Mouse (Mus musculus): ENCODE measurements around the gene Fuom. TPM values are rescaled to one million over a fixed set of nuclear protein-coding genes. Genes with fewer than 3 reads are reported as not detected.
A peak's percentile ranks its signal among the peaks of the same experiment; 100 is the strongest.

The Fuom gene
- polyA plus RNA-seq, 1 experiment from 2014 or later, result 12.7 TPM

GRCm38 (mm10) chr7:140057413-140058407, 44.5 kb downstream of the Fuom start:
- 4% methylated on average over 53 of the region's 53 CpGs for WGBS
- no peaks in the 10 kb centered on the region for H3K36me3 ChIP-seq (ENCODE audit: control insufficient read depth, insufficient read depth, low read length)

DNA sequence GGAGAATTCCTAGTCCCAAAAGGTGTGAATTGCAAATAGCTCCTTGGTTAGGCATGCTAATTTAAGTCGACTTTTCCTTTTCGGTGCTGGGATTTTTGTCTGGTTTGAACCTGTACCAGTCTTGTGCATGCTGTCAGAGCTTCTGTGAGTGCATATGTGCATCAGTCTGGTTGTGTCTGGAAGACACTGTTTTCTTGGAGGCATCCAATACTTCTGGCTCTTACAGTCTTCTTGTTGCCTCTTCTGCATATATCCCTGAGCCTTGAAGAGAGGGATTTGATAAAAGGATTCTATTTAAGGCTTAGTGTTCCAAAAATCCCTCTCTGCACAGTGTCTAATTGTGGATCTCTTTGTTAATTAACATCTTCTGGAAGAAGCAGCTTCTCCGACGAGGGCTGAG, 48.1 kb downstream of the Fuom start:
- WGBS, result 65% methylated on average over 4 of the region's 4 CpGs
- no peak overlapping the region for H3K4me3 ChIP-seq (ENCODE audit: low read depth, low read length)
- ATAC-seq (replicated peaks; ENCODE audit: low FRiP score), result no peak

More at GRCm38 (mm10) chr7:140057413-140058407, 44.5 kb downstream of the Fuom start:
- peak overlapping the region; percentile 46 for H3K4me3 ChIP-seq (ENCODE audit: low read depth, low read length)
- peak; percentile 59 for DNase-seq (ENCODE audit: low spot score)
- no peak for ATAC-seq (replicated peaks; ENCODE audit: low FRiP score)
- H3K9me3 ChIP-seq (ENCODE audit: control insufficient read depth, low read length), result no peaks in the 10 kb centered on the region
- H3K4me2 ChIP-seq, result peak overlapping the region; percentile 58
- H3K27ac ChIP-seq (ENCODE audit: low read depth, low read length), result no peak overlapping the region
- no peaks in the 10 kb centered on the region; the same call in 1 of the 2 replicates for H3K4me1 ChIP-seq (replicated peaks; ENCODE audit: control insufficient read depth, insufficient read depth, low read length)
- H3K9ac ChIP-seq (ENCODE audit: low read depth, low read length), result no peak overlapping the region
- H3K27me3 ChIP-seq (replicated peaks; ENCODE audit: control insufficient read depth, insufficient read depth, low read length), result peaks cover 84% of the 10 kb centered on the region

GRCm38 (mm10) chr7:140049115-140049689, 53.0 kb downstream of the Fuom start:
- ATAC-seq (replicated peaks; ENCODE audit: low FRiP score) (peak; percentile 33; the same call in 1 of the 2 replicates), DNase-seq (ENCODE audit: low spot score) (peak; percentile 41)
- Histone ChIP-seq H3K27me3 (replicated peaks; ENCODE audit: control insufficient read depth, insufficient read depth, low read length) (peaks cover 86% of the 10 kb centered on the region), H3K4me2 (peak overlapping the region; percentile 66), H3K9ac (ENCODE audit: low read depth, low read length) (no peak overlapping the region), H3K9me3 (ENCODE audit: control insufficient read depth, low read length) (no peaks in the 10 kb centered on the region), H3K4me3 (ENCODE audit: low read depth, low read length) (peak overlapping the region; percentile 43), H3K36me3 (ENCODE audit: control insufficient read depth, insufficient read depth, low read length) (no peaks in the 10 kb centered on the region), H3K4me1 (replicated peaks; ENCODE audit: control insufficient read depth, insufficient read depth, low read length) (peaks cover 4% of the 10 kb centered on the region; the same call in 1 of the 2 replicates), H3K27ac (ENCODE audit: low read depth, low read length) (no peak overlapping the region)
- WGBS, result 2% methylated on average over 34 of the region's 34 CpGs

More for the DNA sequence above, 48.1 kb downstream of the Fuom start:
- H3K4me1 ChIP-seq (replicated peaks; ENCODE audit: control insufficient read depth, insufficient read depth, low read length), result 0 out of 2 replicates have a peak, but pooled peaks cover 1% of the 10 kb centered on the region
- no peaks in the 10 kb centered on the region for H3K9me3 ChIP-seq (ENCODE audit: control insufficient read depth, low read length)
- DNase-seq (ENCODE audit: low spot score), result no peak
- H3K4me2 ChIP-seq, result no peak overlapping the region
- H3K9ac ChIP-seq (ENCODE audit: low read depth, low read length), result no peak overlapping the region
- H3K27ac ChIP-seq (ENCODE audit: low read depth, low read length), result no peak overlapping the region
- peaks cover 82% of the 10 kb centered on the region for H3K27me3 ChIP-seq (replicated peaks; ENCODE audit: control insufficient read depth, insufficient read depth, low read length)
- H3K36me3 ChIP-seq (ENCODE audit: control insufficient read depth, insufficient read depth, low read length), result no peaks in the 10 kb centered on the region

- 0 out of 2 replicates have a peak, but pooled peaks have one; percentile 29 for ATAC-seq (replicated peaks; ENCODE audit: low FRiP score)
- H3K27me3 ChIP-seq (replicated peaks; ENCODE audit: control insufficient read depth, insufficient read depth, low read length), result peaks cover 86% of the 10 kb centered on the region
- H3K36me3 ChIP-seq (ENCODE audit: control insufficient read depth, insufficient read depth, low read length), result no peaks in the 10 kb centered on the region
- peak within 1 kb of the TSS; percentile 43 for H3K4me3 ChIP-seq (ENCODE audit: low read depth, low read length)
- no peak for DNase-seq (ENCODE audit: low spot score)
- no peaks in the 10 kb centered on the region for H3K9me3 ChIP-seq (ENCODE audit: control insufficient read depth, low read length)
- peak within 1 kb of the TSS; percentile 66 for H3K4me2 ChIP-seq
- peaks cover 4% of the 10 kb centered on the region; the same call in 1 of the 2 replicates for H3K4me1 ChIP-seq (replicated peaks; ENCODE audit: control insufficient read depth, insufficient read depth, low read length)
- 3% methylated on average over 56 of the region's 56 CpGs for WGBS
- H3K27ac ChIP-seq (ENCODE audit: low read depth, low read length), result no peak within 1 kb of the TSS
- no peak within 1 kb of the TSS for H3K9ac ChIP-seq (ENCODE audit: low read depth, low read length)
These were observed 53.7 kb downstream of the Fuom start, which contains the start of gene Msx3 for GRCm38 (mm10) chr7:140048361-140049114. Msx3 (minus strand) TSS chr7:140049089.

DNA sequence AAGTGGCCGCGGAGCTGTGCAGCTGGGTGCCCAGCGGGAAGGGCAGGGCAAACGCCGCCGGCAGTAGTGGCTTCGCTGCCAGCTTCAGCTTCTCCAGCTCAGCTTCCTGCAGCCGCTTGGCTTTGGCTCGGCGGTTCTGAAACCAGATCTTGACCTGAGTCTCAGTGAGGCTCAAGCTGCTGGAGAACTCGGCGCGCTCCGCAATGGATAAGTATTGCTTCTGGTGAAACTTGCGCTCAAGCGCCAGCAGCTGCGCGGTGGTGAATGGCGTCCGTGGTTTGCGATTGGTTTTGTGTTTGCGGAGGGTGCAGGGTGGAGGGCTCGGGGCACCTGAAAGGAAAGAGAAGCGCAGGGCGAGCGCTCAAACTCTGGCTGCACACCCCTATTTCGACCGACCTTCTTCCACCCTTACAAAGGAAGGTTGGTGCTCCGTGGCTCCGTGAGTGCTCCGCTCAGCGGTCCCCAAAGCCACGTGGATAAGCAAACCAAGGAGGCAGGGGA, 54.4 kb downstream of the Fuom start:
- DNase-seq (ENCODE audit: low spot score), result peak; percentile 45
- Histone ChIP-seq H3K36me3 (ENCODE audit: control insufficient read depth, insufficient read depth, low read length) (no peaks in the 10 kb centered on the region), H3K27me3 (replicated peaks; ENCODE audit: control insufficient read depth, insufficient read depth, low read length) (peaks cover 79% of the 10 kb centered on the region), H3K9me3 (ENCODE audit: control insufficient read depth, low read length) (no peaks in the 10 kb centered on the region), H3K9ac (ENCODE audit: low read depth, low read length) (no peak overlapping the region), H3K4me1 (replicated peaks; ENCODE audit: control insufficient read depth, insufficient read depth, low read length) (peaks cover 4% of the 10 kb centered on the region; the same call in 1 of the 2 replicates), H3K4me2 (peak overlapping the region; percentile 66), H3K27ac (ENCODE audit: low read depth, low read length) (no peak overlapping the region), H3K4me3 (ENCODE audit: low read depth, low read length) (peak overlapping the region; percentile 23)
- WGBS, result 2% methylated on average over 33 of the region's 33 CpGs
- ATAC-seq (replicated peaks; ENCODE audit: low FRiP score), result no peak

Other genes with a start within 250 kb of the Fuom start
- not detected in 2 replicates for gene Kndc1, start 207.7 kb downstream of the Fuom start, polyA plus RNA-seq (2014; fragmentation: Nextera tagmentation; extraction: Ambion mirVana)
- not detected in 2 replicates for gene Utf1, start 158.7 kb downstream of the Fuom start, polyA plus RNA-seq (2014; fragmentation: Nextera tagmentation; extraction: Ambion mirVana)
- not detected in 2 replicates for gene 6430531B16Rik, start 123.7 kb downstream of the Fuom start, polyA plus RNA-seq (2014; fragmentation: Nextera tagmentation; extraction: Ambion mirVana)
- 1.1 and 1.4 TPM in 2 replicates for gene Adam8, start 109.9 kb downstream of the Fuom start, polyA plus RNA-seq (2014; fragmentation: Nextera tagmentation; extraction: Ambion mirVana)
- gene Zfp511, start 66.0 kb downstream of the Fuom start, polyA plus RNA-seq (2014; fragmentation: Nextera tagmentation; extraction: Ambion mirVana), result 41.4 and 44.6 TPM in 2 replicates
- 45.1 and 52.6 TPM in 2 replicates for gene Tubgcp2, start 65.8 kb downstream of the Fuom start, polyA plus RNA-seq (2014; fragmentation: Nextera tagmentation; extraction: Ambion mirVana)
- gene Msx3, start 53.4 kb downstream of the Fuom start, polyA plus RNA-seq (2014; fragmentation: Nextera tagmentation; extraction: Ambion mirVana), result 0.11 TPM in 1 of 2 replicates, not detected in the other
- 0.19 and 0.52 TPM in 2 replicates for gene Caly, start 19.9 kb downstream of the Fuom start, polyA plus RNA-seq (2014; fragmentation: Nextera tagmentation; extraction: Ambion mirVana)
- gene Prap1, start 9.0 kb downstream of the Fuom start, polyA plus RNA-seq (2014; fragmentation: Nextera tagmentation; extraction: Ambion mirVana), result not detected in 2 replicates
- 18.2 and 20.7 TPM in 2 replicates for gene Paox, start 13.4 kb upstream of the Fuom start, polyA plus RNA-seq (2014; fragmentation: Nextera tagmentation; extraction: Ambion mirVana)
- 119 and 129 TPM in 2 replicates for gene Echs1, start 14.0 kb upstream of the Fuom start, polyA plus RNA-seq (2014; fragmentation: Nextera tagmentation; extraction: Ambion mirVana)
- 41.6 and 46.8 TPM in 2 replicates for gene Mtg1, start 35.1 kb upstream of the Fuom start, polyA plus RNA-seq (2014; fragmentation: Nextera tagmentation; extraction: Ambion mirVana)
- not detected in 2 replicates for gene Sprn, start 52.4 kb upstream of the Fuom start, polyA plus RNA-seq (2014; fragmentation: Nextera tagmentation; extraction: Ambion mirVana)
- gene Olfr522, start 62.3 kb upstream of the Fuom start, polyA plus RNA-seq (2014; fragmentation: Nextera tagmentation; extraction: Ambion mirVana), result not detected in 2 replicates
- not detected in 2 replicates for gene Olfr523, start 70.8 kb upstream of the Fuom start, polyA plus RNA-seq (2014; fragmentation: Nextera tagmentation; extraction: Ambion mirVana)
- not detected in 2 replicates for gene Olfr524, start 103.5 kb upstream of the Fuom start, polyA plus RNA-seq (2014; fragmentation: Nextera tagmentation; extraction: Ambion mirVana)
- 0.09 TPM in 1 of 2 replicates, not detected in the other for gene Cd163l1, start 115.8 kb upstream of the Fuom start, polyA plus RNA-seq (2014; fragmentation: Nextera tagmentation; extraction: Ambion mirVana)
- gene 5830411N06Rik, start 144.8 kb upstream of the Fuom start, polyA plus RNA-seq (2014; fragmentation: Nextera tagmentation; extraction: Ambion mirVana), result not detected in 2 replicates
- gene Olfr525, start 218.4 kb upstream of the Fuom start, polyA plus RNA-seq (2014; fragmentation: Nextera tagmentation; extraction: Ambion mirVana), result not detected in 2 replicates
- not detected in 2 replicates for gene Olfr527, start 231.6 kb upstream of the Fuom start, polyA plus RNA-seq (2014; fragmentation: Nextera tagmentation; extraction: Ambion mirVana)